Mouse (Mus musculus) cerebellum, adult 9-11 months (tissue): ENCODE results near the gene Xiap.
A peak's percentile ranks its signal among the peaks of the same experiment; 100 is the strongest.
"Not testable (repeated sequence)": the region's sequence is repeated elsewhere in the genome, so short reads cannot be mapped to it uniquely, and the experiment has no call there.

Experiments used
- DNase-seq: peaks from one replicate; pipeline ENCODE4 v3.0.0; 2022

Xiap gene

GRCm38 (mm10) chrX:42059282-42060068 lies at the start of gene Xiap:
TSS of gene Xiap (plus strand) at chrX:42059679.
- no peak for DNase-seq

DNA sequence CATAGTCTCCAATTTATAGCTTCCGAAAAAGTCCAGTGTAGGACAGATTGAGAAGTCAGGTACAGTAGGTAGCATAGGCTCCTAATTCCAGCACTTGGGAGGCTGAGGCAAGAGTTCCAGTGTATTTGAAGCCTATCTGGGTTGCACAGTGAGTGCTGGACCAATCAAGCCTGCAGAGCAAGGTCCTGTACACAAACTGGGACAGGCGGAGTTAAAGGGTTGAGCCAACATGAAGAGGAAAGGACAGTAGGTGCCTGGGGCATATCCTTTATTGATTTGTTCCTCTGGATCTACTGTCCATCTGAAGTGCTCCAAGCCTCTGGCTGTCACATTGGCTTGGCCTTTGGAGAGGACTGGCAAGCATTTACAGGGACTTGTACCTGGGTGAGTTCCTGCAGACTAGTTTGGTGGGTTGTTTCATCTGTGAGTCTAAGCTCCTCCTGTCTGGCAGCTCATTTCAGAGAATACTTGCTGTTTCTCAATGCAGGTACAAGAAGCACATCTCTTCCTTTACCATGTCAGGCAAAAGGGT lies 46.7 kb upstream of the Xiap start:
- no peak for DNase-seq

DNA sequence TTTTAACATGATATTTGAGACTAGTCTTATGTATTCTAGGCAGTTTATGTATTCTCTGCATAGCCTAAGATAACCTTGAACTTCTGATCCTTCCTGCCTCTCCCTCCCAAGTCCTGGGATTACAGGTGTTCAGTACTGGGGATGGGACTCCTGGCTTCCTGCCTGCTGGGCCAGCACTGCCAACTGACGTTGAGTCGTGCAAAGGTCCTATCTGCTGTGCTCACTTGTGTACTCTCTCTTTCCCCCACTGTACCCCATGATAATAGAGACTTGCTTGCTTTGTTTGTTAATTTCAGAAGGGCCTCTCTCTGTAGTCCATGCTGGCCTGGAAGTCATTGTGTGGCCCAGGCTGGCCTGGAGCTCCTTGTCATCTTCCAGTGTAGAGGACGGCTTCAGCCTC lies 45.7 kb upstream of the Xiap start:
- no peak for DNase-seq

DNA sequence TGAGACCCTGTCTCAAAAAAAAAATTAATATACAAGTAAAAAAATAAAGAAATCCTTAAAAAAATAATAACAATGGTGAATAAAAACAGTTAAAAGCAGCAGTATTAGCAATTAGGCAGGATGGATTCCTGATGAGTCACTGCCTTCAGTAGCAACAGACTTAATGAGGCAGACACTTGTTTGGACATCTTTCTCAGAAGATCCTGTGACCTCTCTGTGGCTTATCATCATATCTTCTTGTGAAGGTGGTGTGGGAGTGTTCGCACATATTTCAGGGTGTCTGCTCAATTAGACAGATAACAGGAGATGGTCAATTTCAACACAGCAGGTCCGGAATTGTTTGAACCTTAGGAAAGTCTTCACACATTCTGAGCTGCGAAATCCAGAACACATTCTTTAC lies 45.0 kb upstream of the Xiap start:
- DNase-seq, result no peak

GRCm38 (mm10) chrX:42018030-42018429 lies 41.4 kb upstream of the Xiap start:
- DNase-seq, result no peak

DNA sequence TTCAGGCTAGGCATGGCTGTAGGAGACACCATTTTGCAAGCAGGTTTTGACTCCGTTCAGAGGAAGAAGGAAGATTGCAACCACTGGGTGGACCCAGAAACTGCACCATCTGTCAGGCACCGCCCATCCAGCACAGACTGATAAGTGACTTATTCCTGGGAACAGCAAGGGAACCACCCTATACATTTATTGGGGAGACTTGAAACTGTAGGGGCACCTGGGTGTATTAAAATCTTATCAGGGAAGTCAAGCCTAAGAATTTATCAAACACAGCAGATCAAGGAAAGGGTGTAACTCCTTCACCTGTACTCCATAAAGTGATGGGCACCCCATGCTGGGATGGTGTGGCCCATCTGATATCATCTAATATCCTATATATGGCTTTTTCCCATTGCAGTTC lies 40.0 kb upstream of the Xiap start:
- no peak for DNase-seq

- DNase-seq, result not testable (repeated sequence)
These were observed 33.6 kb upstream of the Xiap start for GRCm38 (mm10) chrX:42025802-42026440.

GRCm38 (mm10) chrX:42026981-42027380 lies 32.5 kb upstream of the Xiap start:
- not testable (repeated sequence) for DNase-seq

DNA sequence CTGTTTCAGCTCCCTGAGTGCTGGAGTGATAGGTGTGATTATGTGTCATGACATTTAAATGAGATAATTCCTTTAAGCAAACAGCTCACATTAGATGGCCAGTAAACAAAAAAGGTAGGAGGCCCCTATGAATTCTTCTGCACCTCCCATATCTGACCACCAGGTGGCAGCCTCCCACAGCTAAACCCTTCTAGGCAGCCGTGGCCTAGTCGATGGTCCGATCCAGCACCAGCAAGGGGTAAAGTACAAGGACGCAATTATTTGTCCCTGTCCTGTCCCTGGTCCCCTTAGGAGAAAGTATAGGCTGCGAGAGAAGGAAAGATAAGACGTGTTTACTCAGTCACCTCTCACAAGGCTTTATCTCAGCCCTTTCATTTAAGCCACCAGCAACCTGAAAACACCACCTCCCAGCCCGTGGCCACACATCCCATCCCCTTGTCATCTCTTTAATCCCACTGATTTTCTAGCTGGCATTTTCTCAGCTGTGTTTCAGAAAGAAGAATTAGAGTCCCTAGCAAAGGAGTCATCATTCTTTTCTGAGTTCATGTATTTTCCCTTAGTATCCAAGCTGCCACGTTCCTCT lies 26.3 kb upstream of the Xiap start:
- DNase-seq, result peak; percentile 63

DNA sequence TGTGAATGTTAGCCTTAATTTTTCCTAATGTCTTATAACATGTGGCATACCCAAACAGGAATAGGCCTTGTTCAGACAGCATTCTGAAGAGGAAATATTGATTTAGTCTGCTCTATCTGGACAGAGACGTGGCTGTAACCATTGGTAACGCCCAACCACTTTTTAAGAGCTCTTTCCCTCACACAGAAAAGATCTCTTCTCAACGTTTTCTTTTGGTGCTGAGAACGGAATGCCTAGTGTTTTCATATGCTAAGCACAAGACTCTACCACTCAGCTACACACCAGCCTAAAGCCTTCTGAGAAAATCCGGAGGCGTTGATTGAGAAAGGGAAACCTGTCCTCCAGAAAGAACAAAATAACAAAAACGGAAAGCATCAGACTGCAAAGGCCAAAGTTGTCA lies 25.6 kb upstream of the Xiap start:
- no peak for DNase-seq

DNA sequence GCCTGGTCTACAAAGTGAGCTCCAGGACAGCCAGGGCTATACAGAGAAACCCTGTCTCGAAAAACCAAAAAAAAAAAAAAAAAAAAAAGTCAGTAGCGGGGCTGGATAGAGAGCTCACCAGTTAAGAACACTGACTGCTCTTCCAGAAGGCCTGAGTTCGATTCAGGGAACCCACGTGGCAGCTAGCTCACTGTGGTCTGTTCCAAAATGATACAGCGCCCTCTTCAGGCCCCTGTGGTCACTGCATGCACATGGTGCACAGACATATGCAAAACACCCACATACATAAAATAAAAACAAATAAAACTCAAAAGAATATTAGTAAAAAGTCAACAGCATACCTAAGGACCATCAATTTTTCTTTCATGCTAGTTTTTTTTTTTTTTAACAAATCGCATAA lies 20.0 kb upstream of the Xiap start:
- no peak for DNase-seq

GRCm38 (mm10) chrX:42044935-42045334 lies 14.5 kb upstream of the Xiap start:
- no peak for DNase-seq

DNA sequence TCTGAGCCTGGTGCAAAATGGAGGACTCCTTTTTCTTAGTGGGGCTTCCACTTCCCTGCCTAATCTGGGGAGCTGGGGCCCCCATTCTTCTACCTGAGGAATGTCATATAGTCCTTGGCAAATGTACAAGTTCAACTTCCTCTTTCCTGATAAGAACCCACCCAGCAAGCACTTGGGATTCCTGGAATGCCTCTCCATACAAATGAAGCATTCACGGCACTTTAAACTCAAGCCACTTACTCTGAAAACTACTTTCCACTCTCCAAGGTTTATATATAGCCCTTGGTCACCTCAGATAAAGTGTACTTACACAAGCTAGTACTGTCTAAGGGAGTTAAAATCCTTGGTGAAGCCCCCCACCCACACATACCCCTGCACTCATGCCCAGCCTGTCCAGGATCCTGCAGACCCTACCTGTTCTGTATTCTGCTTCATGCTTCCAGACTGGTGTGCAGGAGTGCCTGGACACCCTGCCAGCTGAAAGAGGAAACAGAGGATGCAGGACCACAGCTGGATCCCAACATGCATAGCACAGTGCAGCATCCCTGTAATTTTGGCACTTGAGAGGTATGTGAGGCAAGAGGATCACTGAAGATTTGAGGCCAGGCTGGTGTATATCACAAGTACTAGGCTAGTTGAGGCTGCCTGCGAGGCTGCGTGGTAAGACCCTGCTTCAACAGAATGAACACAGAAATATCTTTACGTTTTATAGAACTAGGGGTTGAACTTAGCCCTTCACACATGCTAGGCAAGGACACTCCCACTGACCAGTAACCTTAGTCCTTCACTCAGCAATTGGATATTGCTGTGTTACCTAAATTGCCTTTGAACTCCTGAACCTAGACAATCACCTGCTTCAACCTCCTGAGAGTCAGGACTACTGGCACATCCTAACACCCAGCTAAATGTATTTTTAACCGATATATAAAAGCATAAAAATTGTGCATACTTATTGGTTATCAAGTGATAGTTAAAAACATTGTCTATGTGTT lies 8.5 kb upstream of the Xiap start:
- DNase-seq, result no peak

DNA sequence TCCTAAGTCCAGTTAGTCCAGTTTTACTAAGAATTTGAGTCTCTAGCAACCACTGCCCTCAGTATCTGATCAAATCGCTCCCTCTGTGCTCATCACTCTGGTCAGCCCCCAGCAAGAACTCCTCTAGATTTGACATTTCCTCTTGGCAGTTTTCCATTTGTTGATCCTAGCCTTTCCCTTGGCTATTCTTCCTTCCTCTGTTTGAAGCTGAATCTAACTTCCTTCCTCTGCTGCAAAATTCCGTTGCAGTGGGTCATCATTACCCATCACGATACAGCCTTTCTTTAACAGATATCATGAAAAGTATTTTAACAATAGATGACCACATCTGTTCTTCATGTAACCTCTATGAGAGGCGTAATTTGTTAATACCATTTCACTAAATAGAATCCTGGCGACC lies 2.5 kb upstream of the Xiap start:
- no peak for DNase-seq

DNA sequence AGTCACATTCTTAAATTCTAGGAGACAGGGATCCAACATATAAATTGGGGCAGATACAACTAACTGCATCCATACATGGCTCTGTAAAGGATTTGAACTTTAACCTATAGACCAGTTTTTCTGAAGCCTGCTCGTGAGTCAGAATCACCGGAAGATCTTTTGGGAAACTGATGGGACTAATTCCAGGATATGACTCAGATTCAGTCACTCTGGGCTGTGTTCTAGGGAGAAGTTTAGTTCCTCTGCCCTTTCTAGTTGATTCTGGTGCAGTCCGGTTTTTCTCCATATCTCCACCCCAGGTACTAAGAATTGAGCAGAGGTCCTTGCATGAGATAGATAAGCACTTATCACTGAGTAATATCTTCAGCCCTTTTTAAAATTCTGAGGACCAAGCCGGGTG lies 1.6 kb upstream of the Xiap start:
- no peak for DNase-seq

- DNase-seq, result no peak
These were observed 4.1 kb downstream of the Xiap start for GRCm38 (mm10) chrX:42063621-42064020.

GRCm38 (mm10) chrX:42065086-42065485 lies 5.6 kb downstream of the Xiap start:
- DNase-seq, result no peak

DNA sequence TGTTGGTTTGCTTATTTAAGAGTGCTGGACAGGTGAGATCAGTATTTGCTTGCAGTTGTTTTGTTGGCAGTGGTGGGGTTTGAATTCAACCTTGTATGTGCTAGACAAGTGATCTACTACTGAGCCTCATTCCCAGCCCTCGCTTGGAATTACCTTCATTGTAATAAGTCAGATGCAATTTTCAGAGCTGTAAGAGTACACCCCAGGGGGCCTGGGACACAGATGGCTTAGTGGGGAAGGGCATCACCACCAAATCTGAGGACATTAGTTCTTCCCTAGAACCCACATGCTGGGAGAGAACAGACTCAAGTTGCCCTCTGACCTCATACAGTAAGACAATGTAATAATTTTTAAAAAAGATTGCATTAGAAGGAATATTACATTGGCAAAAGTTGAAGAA lies 7.3 kb downstream of the Xiap start:
- DNase-seq, result peak; percentile 54

GRCm38 (mm10) chrX:42067791-42068200 lies 8.3 kb downstream of the Xiap start:
- DNase-seq, result peak; percentile 80

DNA sequence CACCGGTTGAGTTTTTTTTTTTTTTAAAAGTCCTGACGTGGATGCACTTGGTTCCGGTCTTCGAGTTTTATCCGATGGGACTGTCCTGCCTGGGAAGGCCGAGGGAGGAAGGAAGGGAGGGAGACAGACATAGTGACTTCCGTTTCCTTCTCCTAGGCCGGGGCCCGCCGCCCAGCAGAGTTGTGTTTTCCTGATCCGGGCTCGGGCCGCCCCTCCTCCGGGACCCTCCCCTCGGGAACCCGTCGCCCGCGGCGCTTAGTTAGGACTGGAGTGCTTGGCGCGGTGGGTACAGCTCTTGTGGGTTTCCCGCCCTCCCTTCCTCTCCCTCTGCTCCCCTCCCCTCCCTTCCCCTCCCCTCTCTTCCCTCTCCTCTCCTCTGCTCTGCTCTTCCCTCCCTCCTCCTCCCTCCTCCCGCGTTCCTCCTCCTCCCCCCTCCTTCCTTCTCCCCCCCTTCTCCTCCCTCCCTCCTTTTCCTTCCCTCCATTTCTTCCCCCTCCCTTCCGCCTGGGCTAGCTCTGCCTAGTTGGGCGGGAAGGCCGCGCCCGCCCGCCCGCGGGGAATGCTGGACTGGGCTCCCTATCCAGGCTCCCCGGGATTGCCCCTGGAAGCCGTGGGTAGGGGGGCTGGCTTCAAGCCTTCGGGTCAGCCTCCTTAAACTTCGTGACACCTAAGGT lies 8.9 kb downstream of the Xiap start:
- DNase-seq, result peak; percentile 86

DNA sequence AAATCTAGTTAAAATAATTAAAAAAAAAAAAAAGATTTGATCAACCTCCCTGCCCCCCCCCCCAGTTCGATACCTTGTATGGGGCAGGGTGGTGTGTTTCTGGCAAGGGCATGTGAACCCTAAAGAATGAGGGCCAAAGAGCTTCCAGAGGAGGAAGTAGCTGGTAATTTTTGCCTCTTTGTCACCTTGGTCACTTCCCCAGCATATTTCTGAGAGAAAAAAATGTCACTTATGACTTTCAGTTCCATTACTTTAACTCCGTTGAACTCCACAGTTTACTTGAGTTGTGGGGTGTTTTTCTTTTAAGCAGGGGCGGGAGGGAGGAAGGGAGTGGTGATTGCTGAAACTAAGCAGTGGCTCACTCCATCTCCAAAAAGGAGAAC lies 9.4 kb downstream of the Xiap start:
- no peak for DNase-seq

GRCm38 (mm10) chrX:42087731-42088130 lies 28.3 kb downstream of the Xiap start:
- no peak for DNase-seq
